Mouse (Mus musculus) adrenal gland, adult 8-10 months (tissue): ENCODE results near the gene Hacd4. TPM values are rescaled to one million over a fixed set of nuclear protein-coding genes. Genes with fewer than 3 reads are reported as not detected.
A peak's percentile ranks its signal among the peaks of the same experiment; 100 is the strongest.
"Not testable (repeated sequence)": the region's sequence is repeated elsewhere in the genome, so short reads cannot be mapped to it uniquely, and the experiment has no call there.

Source experiments
- DNase-seq: peaks from one replicate; pipeline ENCODE4 v3.0.0; 2022
- total RNA-seq, 4 experiments: library from RNA; stranded (reverse); gene quantifications; 2 replicates each; pipeline ENCODE4 v1.2.4; 2022

Hacd4 gene
- total RNA-seq, 4 experiments from 2014 or later: 3.3 to 6.9 (median 5.0) TPM

GRCm38 (mm10) chr4:88432412-88433024 is 6.2 kb downstream of the Hacd4 start:
- DNase-seq: no peak

GRCm38 (mm10) chr4:88427630-88428239 is 11.0 kb downstream of the Hacd4 start:
- no peak for DNase-seq

- DNase-seq: no peak
Measured at GRCm38 (mm10) chr4:88424563-88424962, 14.2 kb downstream of the Hacd4 start.

GRCm38 (mm10) chr4:88419378-88419777 is 19.4 kb downstream of the Hacd4 start:
- DNase-seq: no peak

- no peak for DNase-seq
Measured at GRCm38 (mm10) chr4:88415017-88415416, 23.7 kb downstream of the Hacd4 start.

GRCm38 (mm10) chr4:88412331-88412730 is 26.4 kb downstream of the Hacd4 start:
- no peak for DNase-seq

- no peak for DNase-seq
Measured at GRCm38 (mm10) chr4:88409279-88409678, 29.4 kb downstream of the Hacd4 start.

GRCm38 (mm10) chr4:88406887-88407696 is 31.6 kb downstream of the Hacd4 start:
- DNase-seq: peak; percentile 24

- DNase-seq: no peak
Measured at GRCm38 (mm10) chr4:88402884-88403283, 35.8 kb downstream of the Hacd4 start.

GRCm38 (mm10) chr4:88400992-88401313 is 37.8 kb downstream of the Hacd4 start:
- DNase-seq: no peak

- DNase-seq: no peak
Measured at GRCm38 (mm10) chr4:88400302-88400991, 38.3 kb downstream of the Hacd4 start.

GRCm38 (mm10) chr4:88396995-88397521 is 41.7 kb downstream of the Hacd4 start:
- DNase-seq: no peak

GRCm38 (mm10) chr4:88395717-88396116 is 43.0 kb downstream of the Hacd4 start:
- no peak for DNase-seq

GRCm38 (mm10) chr4:88390596-88390995 is 48.1 kb downstream of the Hacd4 start:
- DNase-seq: not testable (repeated sequence)

- no peak for DNase-seq
Measured at GRCm38 (mm10) chr4:88390036-88390435, 48.7 kb downstream of the Hacd4 start.

GRCm38 (mm10) chr4:88372293-88373224 is 66.2 kb downstream of the Hacd4 start:
- DNase-seq: no peak

- no peak for DNase-seq
Measured at GRCm38 (mm10) chr4:88370819-88371218, 67.9 kb downstream of the Hacd4 start.

- DNase-seq: peak; percentile 33
Measured at GRCm38 (mm10) chr4:88369951-88370350, 68.8 kb downstream of the Hacd4 start.

- no peak for DNase-seq
Measured at GRCm38 (mm10) chr4:88357431-88357830, 81.3 kb downstream of the Hacd4 start.

- no peak for DNase-seq
Measured at GRCm38 (mm10) chr4:88356652-88357051, 82.1 kb downstream of the Hacd4 start.

GRCm38 (mm10) chr4:88350910-88351309 is 87.8 kb downstream of the Hacd4 start:
- DNase-seq: peak; percentile 45
